Mouse (Mus musculus) ovary, postnatal 14 days (tissue): ENCODE results near the gene Col10a1.
"Not testable (repeated sequence)": the region's sequence is repeated elsewhere in the genome, so short reads cannot be mapped to it uniquely, and the experiment has no call there.

Source experiments
- DNase-seq: peaks from one replicate; pipeline ENCODE4 v3.0.0; 2022; ENCODE audit warnings: low spot score

Col10a1 gene

DNA sequence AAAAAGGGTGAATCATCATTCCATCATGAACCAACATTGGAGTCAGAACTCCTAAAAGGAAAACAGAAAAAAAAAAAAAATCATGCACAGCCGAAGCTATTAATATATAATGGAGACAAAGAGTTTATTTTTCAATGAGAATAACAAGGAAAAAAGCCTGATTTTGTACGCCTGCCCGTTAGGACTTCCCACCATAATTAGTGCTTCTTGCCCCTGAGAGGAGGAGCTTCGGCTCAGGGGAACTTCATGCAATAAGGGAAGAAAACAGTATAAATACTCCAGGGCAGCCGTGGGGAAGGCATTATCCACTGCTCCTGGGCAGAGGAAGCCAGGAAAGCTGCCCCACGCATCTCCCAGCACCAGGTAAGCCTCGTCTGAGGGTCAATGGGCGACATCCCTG lies at the start of gene Col10a1:
TSS of gene Col10a1 (plus strand) at position 301 of the 400 bp plus-strand sequence.
- no peak for DNase-seq

- no peak for DNase-seq
These were observed 48.8 kb upstream of the Col10a1 start for GRCm38 (mm10) chr10:34341014-34341413.

- no peak for DNase-seq
These were observed 47.9 kb upstream of the Col10a1 start for GRCm38 (mm10) chr10:34341886-34342285.

DNA sequence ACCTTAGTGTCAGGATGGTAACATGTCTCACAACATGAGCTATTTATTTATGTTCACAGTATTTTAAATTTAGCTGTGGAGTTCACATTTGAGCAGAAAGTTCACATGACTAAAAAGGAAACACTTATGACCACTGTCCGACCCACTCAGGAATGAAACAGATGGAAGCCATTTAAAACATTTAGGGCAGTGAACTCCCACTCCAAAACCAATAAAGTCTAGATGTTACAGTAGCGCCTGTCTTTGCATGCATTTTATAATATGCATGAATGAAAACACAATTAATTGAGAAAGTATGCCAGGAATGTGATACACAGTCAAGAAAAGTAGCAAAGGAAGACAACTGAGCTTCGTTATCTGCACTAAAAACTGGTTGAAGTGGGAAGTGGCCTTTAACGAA lies 37.6 kb upstream of the Col10a1 start:
- no peak for DNase-seq

DNA sequence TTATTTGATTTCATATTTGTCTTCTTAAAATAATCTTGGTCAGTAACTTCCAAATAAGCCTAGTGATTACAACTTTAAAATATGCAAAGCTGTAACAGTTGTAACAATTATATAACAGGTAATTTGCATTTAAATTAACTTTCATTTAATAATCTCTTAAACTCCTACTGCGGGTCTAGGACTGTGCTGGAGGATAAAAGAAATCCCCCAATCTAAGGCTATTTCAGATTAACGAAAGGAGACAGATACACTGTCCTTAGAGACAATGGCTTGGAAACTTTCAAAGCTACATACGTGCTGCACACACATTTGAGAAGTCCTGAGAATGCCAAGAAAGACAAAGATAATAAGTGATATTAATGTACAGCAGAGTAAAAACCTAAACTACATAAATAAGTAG lies 31.5 kb upstream of the Col10a1 start:
- no peak for DNase-seq

GRCm38 (mm10) chr10:34363756-34364155 lies 26.0 kb upstream of the Col10a1 start:
- peak; percentile 20 for DNase-seq

DNA sequence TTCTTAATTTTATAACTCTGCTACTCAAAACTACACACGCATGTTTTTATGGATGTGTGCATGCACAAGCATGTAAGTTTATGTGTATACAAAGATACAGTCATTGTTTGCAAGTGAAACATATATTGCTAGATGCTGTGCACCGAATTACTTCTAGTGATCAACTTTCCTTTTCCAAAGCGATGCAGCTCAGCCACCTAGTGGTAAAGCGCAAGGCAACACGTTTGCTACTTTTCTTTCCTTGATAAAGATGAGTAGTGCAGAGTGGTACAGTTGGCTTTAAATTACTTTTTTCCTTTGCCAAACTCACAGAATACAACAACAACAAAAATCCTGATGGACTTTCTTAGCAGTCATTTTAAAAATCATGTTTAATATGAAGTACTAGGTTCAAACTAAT lies 21.6 kb upstream of the Col10a1 start:
- no peak for DNase-seq

- DNase-seq, result no peak
These were observed 16.4 kb upstream of the Col10a1 start for GRCm38 (mm10) chr10:34373332-34373731.

DNA sequence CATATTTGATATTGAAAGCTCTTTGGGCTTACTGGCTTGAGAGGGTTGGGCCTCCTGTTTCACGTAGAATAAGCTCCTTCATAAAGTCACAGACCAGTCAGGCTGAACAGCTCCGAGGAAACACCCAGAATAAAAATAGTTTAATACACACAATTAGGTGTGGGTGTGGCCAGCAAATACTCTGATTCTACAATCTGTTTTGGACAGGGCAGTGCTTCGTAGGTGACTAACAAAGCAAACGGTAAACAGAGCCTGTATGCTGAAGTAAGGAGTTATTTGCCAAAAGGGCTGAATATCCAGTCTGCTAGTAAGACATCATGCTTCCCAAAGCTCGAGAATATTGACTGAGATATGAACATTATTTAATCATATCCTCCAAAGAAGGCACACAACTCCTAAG lies 4.1 kb upstream of the Col10a1 start:
- no peak for DNase-seq

- DNase-seq, result no peak
These were observed 7.2 kb downstream of the Col10a1 start for GRCm38 (mm10) chr10:34396959-34397358.

GRCm38 (mm10) chr10:34399267-34399666 lies 9.5 kb downstream of the Col10a1 start:
- DNase-seq, result no peak

DNA sequence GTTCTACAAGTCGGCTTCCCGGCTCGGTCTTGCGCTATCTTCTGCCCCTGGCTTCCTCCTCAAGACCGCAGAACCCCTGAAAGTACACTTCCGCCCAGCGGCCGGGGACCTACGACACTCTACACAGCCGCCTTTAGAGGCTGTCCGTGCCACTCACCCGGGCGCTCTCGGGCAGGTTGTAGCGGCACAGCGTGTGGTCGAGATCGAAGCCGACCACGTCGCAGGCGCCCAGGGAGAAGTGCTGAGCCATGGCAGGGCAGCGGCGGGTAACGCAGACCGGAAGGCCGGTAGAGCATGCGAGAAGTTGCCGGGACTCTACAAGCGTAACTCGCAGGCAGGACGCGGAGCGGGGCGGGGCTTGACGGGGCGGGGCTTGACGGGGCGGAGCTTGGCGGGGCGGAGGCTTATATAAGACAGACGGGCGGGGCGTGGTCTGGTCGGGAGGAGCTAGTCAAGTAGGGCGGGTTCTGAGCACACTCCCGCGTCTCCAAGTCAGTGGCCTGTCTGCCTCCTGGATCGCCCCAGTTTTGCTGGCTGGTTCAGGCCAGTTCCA lies 28.5 kb downstream of the Col10a1 start, which contains the start of gene Nt5dc1:
TSS of gene Nt5dc1 (minus strand) at position 349 of the 553 bp plus-strand sequence.
- peak; percentile 93 for DNase-seq

DNA sequence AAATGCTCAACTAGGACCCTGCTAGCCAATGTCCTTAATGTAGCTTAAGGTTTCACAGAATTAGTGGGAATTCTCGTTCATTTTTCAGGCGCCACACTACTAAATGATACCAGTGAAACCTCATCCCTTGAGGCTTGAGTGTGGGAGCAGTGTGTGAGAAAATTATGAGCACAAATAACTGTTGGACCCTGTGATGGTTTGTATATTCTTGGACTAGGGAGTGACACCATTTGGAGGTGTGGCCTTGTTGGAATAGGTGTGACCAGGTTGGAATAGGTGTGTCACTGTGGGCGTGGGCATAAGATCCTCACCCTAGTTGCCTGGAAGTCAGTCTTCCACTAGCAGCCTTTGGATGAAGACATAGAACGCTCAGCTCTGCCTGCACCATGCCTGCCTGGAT lies 29.0 kb downstream of the Col10a1 start:
- DNase-seq, result not testable (repeated sequence)

GRCm38 (mm10) chr10:34431783-34432182 lies 42.0 kb downstream of the Col10a1 start:
- DNase-seq, result no peak

DNA sequence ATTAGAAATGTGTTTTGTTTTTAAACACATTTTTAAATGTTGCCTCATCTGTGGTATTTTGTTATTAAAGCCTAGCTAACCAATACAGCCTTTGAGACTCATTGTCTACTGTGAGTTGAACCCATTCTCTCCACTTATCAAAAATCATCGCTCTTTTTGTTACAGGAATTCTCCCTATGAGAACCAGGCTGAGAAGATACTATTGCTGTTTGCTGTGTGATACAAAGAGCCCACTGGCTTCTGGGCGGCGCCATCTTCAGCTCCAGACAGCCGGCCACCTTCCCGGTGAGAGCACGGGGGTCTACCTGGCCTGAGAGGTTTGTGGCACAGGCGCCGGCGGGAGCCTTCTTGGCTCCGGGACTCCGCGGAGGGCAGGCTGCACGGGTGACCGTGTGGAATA lies 44.4 kb downstream of the Col10a1 start:
- not testable (repeated sequence) for DNase-seq
